ENCODE assay signal across 26 mouse cellular contexts in the genomic region with DNA sequence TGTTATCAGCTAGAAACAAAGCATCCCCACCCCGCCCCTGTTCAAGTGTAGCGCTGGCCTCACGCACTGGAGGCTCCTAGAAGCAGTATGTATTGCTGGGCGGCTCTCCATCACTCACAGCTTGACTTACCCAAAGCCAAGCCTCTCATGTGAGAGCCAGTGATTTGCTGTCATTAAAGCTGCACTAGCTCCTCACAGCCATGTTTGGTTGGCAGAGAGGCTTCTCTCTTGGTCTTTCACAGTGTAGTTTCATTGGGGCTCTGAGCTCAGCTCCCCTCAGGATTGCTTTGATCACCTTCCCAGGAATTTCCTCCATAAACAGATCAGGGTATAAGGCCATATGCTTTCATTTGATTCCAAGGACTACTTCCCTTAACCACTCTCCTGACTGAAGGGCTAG. TPM values are rescaled to one million over a fixed set of nuclear protein-coding genes. Genes with fewer than 3 reads are reported as not detected.
DNase-seq lines count a peak whose midpoint lies in the region; ATAC-seq and TF ChIP-seq lines count a peak whose summit lies in the region.
"Had no signal": no experiment of that assay in that cellular context is flagged by ENCODE, and none has a peak within 500 bp of the region (broad histone marks: within the 10 kb centered on the region; RNA-seq: fewer than 3 reads in every experiment).

No protein-coding gene starts in this region.

- peaks cover 17% of the 10 kb centered on the region for H3K36me3 ChIP-seq in forebrain, embryonic 16.5 days (ENCODE audit: control insufficient read depth, insufficient read depth)
- H3K36me3 ChIP-seq in forebrain, embryonic 11.5 days (ENCODE audit: control insufficient read depth, insufficient read depth, low read length): peaks cover 10% of the 10 kb centered on the region; the same call in 1 of the 2 replicates
- H3K36me3 ChIP-seq in lung, embryonic 14.5 days (ENCODE audit: insufficient read depth): peaks cover 75% of the 10 kb centered on the region
- peaks cover 71% of the 10 kb centered on the region for H3K36me3 ChIP-seq in limb, embryonic 15.5 days

- no peak for TF ChIP-seq POLR2A in brain, embryonic 14.5 days (IDR thresholded peaks at IDR 0.05; ENCODE audit: borderline replicate concordance, extremely low read depth, insufficient read depth, insufficient read length, poor library complexity, severe bottlenecking)

- no peak overlapping the region for H3K27ac ChIP-seq in forebrain, embryonic 16.5 days (ENCODE audit: low read length)
- H3K27ac ChIP-seq in forebrain, embryonic 11.5 days (ENCODE audit: low read depth, low read length): no peak overlapping the region
- H3K27ac ChIP-seq in lung, embryonic 14.5 days (ENCODE audit: low read depth): no peak overlapping the region
- peak overlapping the region; percentile 86 for H3K27ac ChIP-seq in limb, embryonic 15.5 days
- H3K27ac ChIP-seq: embryonic facial prominence, embryonic 13.5 days; hindbrain, embryonic 10.5 days; liver, embryonic 13.5 days; neural tube, embryonic 12.5 days had no signal

- H3K4me2 ChIP-seq in forebrain, embryonic 16.5 days (ENCODE audit: low read length): no peak overlapping the region
- H3K4me2 ChIP-seq in forebrain, embryonic 11.5 days (ENCODE audit: low read depth, low read length, severe bottlenecking): no peak overlapping the region
- H3K4me2 ChIP-seq in lung, embryonic 14.5 days: no peak overlapping the region
- H3K4me2 ChIP-seq in limb, embryonic 15.5 days: no peak overlapping the region
- H3K4me2 ChIP-seq: embryonic facial prominence, embryonic 13.5 days; heart, embryonic 11.5 days; liver, embryonic 13.5 days; neural tube, embryonic 12.5 days had no signal

- no peak overlapping the region for H3K4me3 ChIP-seq in forebrain, embryonic 16.5 days (replicated peaks; ENCODE audit: low read length)
- H3K4me3 ChIP-seq in forebrain, embryonic 11.5 days (ENCODE audit: low read depth, low read length): no peak overlapping the region
- no peak overlapping the region for H3K4me3 ChIP-seq in lung, embryonic 14.5 days (ENCODE audit: low read depth, low read length)
- H3K4me3 ChIP-seq in limb, embryonic 15.5 days: no peak overlapping the region
- H3K4me3 ChIP-seq: embryonic facial prominence, embryonic 13.5 days; hindbrain, embryonic 10.5 days; liver, embryonic 13.5 days; megakaryocyte, embryonic 14.5 days; neural tube, embryonic 12.5 days had no signal

- WGBS in forebrain, embryonic 16.5 days: 74% methylated on average over 4 of the region's 4 CpGs
- WGBS in forebrain, embryonic 11.5 days: 81% methylated on average over 4 of the region's 4 CpGs
- whole genome bisulfite sequencing in lung, embryonic 14.5 days: 69% methylated on average over 4 of the region's 4 CpGs
- 50% methylated on average over 4 of the region's 4 CpGs for WGBS in limb, embryonic 15.5 days

- no peaks in the 10 kb centered on the region for H3K27me3 ChIP-seq in forebrain, embryonic 16.5 days (replicated peaks; ENCODE audit: control insufficient read depth, insufficient read depth, low read length)
- H3K27me3 ChIP-seq in forebrain, embryonic 11.5 days (ENCODE audit: control insufficient read depth, insufficient read depth, low read length): no peaks in the 10 kb centered on the region
- H3K27me3 ChIP-seq in lung, embryonic 14.5 days (ENCODE audit: insufficient read depth, low read length): no peaks in the 10 kb centered on the region
- H3K27me3 ChIP-seq in limb, embryonic 15.5 days: no peaks in the 10 kb centered on the region
- H3K27me3 ChIP-seq: embryonic facial prominence, embryonic 13.5 days; liver, embryonic 13.5 days; megakaryocyte, embryonic 14.5 days; neural tube, embryonic 12.5 days had no signal

- H3K9me3 ChIP-seq in forebrain, embryonic 16.5 days (ENCODE audit: control insufficient read depth, low read length): no peaks in the 10 kb centered on the region
- no peaks in the 10 kb centered on the region for H3K9me3 ChIP-seq in forebrain, embryonic 11.5 days (ENCODE audit: control insufficient read depth, low read length)
- no peaks in the 10 kb centered on the region for H3K9me3 ChIP-seq in lung, embryonic 14.5 days (ENCODE audit: low read depth, low read length)
- H3K9me3 ChIP-seq in limb, embryonic 15.5 days: no peaks in the 10 kb centered on the region
- H3K9me3 ChIP-seq: embryonic facial prominence, embryonic 13.5 days; hindbrain, embryonic 10.5 days; liver, embryonic 13.5 days; megakaryocyte, embryonic 14.5 days; neural tube, embryonic 12.5 days had no signal

- ATAC-seq in forebrain, embryonic 16.5 days: peak; percentile 46; the same call in 1 of the 2 replicates
- no peak for ATAC-seq in forebrain, embryonic 11.5 days (replicated peaks; ENCODE audit: low FRiP score)
- ATAC-seq in lung, embryonic 14.5 days (ENCODE audit: insufficient read depth): peak; percentile 56
- peak; percentile 88 for ATAC-seq in limb, embryonic 15.5 days (ENCODE audit: insufficient number of reproducible peaks, low FRiP score, low TSS enrichment, low read depth)
- ATAC-seq: inflammation-experienced regulatory T-cells, adult 6 months had no signal

- no peak for DNase-seq in forebrain, embryonic 11.5 days (ENCODE audit: low spot score)
- DNase-seq in lung, embryonic 14.5 days: peak; percentile 37
- DNase-seq in lung, postnatal 25 days (ENCODE audit: low spot score): no peak
- peak; percentile 57 for DNase-seq in brain, embryonic 14.5 days (ENCODE audit: low read depth)
- no peak for DNase-seq in frontal cortex, postnatal 36 days (ENCODE audit: low spot score in 2 of 2)
- no peak for DNase-seq in right cerebral cortex, postnatal 36 days (ENCODE audit: low spot score in 2 of 2)
- DNase-seq: adrenal gland, postnatal 14 days; cerebellum, adult 9-10 months; gastrocnemius, postnatal 14 days; heart, adult 11 months; kidney, adult 18-20 months; left cerebral cortex, postnatal 4 days; liver, embryonic 13.5 days; lung, postnatal 36 days; midbrain, embryonic 14.5 days; right cerebral cortex, postnatal 14 days; spleen, adult 18-20 months; thymus, postnatal 14 days had no signal

- H3K4me1 ChIP-seq in forebrain, embryonic 16.5 days (replicated peaks; ENCODE audit: control insufficient read depth, insufficient read depth, low read length): peaks cover 8% of the 10 kb centered on the region
- no peaks in the 10 kb centered on the region for H3K4me1 ChIP-seq in forebrain, embryonic 11.5 days (replicated peaks; ENCODE audit: control insufficient read depth, insufficient read depth, low read length)
- no peaks in the 10 kb centered on the region for H3K4me1 ChIP-seq in lung, embryonic 14.5 days (ENCODE audit: insufficient read depth)
- peaks cover 44% of the 10 kb centered on the region for H3K4me1 ChIP-seq in limb, embryonic 15.5 days
- H3K4me1 ChIP-seq: neural tube, embryonic 12.5 days had no signal

- TF ChIP-seq CTCF in lung, embryonic 14.5 days (IDR thresholded peaks at IDR 0.05; ENCODE audit: low read depth): no peak
- TF ChIP-seq CTCF in brain, embryonic 14.5 days (IDR thresholded peaks at IDR 0.05; ENCODE audit: borderline replicate concordance, extremely low read depth, insufficient read depth, insufficient read length): no peak

- no peak overlapping the region for H3K9ac ChIP-seq in forebrain, embryonic 16.5 days (replicated peaks; ENCODE audit: low read depth, low read length)
- H3K9ac ChIP-seq in forebrain, embryonic 11.5 days (ENCODE audit: low read length): no peak overlapping the region
- H3K9ac ChIP-seq in lung, embryonic 14.5 days: no peak overlapping the region
- no peak overlapping the region for H3K9ac ChIP-seq in limb, embryonic 15.5 days
- H3K9ac ChIP-seq: embryonic facial prominence, embryonic 13.5 days; liver, embryonic 13.5 days; neural tube, embryonic 12.5 days had no signal

RNA-seq across cellular contexts. Expression of a gene that starts 6.5 kb away (rescaled TPM):
- polyA plus RNA-seq in forebrain, embryonic 16.5 days (2015; fragmentation: Nextera tagmentation; extraction: Ambion mirVana): 94.0 and 101 TPM in 2 replicates
- 109 and 113 TPM in 2 replicates for polyA plus RNA-seq in forebrain, embryonic 11.5 days (2014; fragmentation: Nextera tagmentation; extraction: Ambion mirVana)
- polyA plus RNA-seq in lung, embryonic 14.5 days (2014; fragmentation: Nextera tagmentation; extraction: Ambion mirVana): 120 and 127 TPM in 2 replicates
- polyA plus RNA-seq in brain, embryonic 14.5 days (2012; rRNA removed): 32.5 and 36.8 TPM in 2 replicates
- polyA plus RNA-seq in limb, embryonic 15.5 days (2015; fragmentation: Nextera tagmentation; extraction: Ambion mirVana): 101 and 107 TPM in 2 replicates

RNA-seq across cellular contexts. Expression of a gene that starts 14.3 kb away (rescaled TPM):
- 14.5 and 15.6 TPM in 2 replicates for polyA plus RNA-seq in forebrain, embryonic 16.5 days (2015; fragmentation: Nextera tagmentation; extraction: Ambion mirVana)
- 52.3 and 65.1 TPM in 2 replicates for polyA plus RNA-seq in forebrain, embryonic 11.5 days (2014; fragmentation: Nextera tagmentation; extraction: Ambion mirVana)
- 29.8 and 31.5 TPM in 2 replicates for polyA plus RNA-seq in lung, embryonic 14.5 days (2014; fragmentation: Nextera tagmentation; extraction: Ambion mirVana)
- 33.9 and 40.9 TPM in 2 replicates for polyA plus RNA-seq in brain, embryonic 14.5 days (2012; rRNA removed)
- polyA plus RNA-seq in limb, embryonic 15.5 days (2015; fragmentation: Nextera tagmentation; extraction: Ambion mirVana): 48.1 and 60.8 TPM in 2 replicates

Comparison
In these comparisons a context has a peak if more than half of its experiments do, and no peak if none do; other contexts are left out.
1. DNase-seq: peak in lung, embryonic 14.5 days (single experiment) and brain, embryonic 14.5 days (single experiment); none in forebrain, embryonic 11.5 days (single experiment), lung, postnatal 25 days (single experiment), frontal cortex, postnatal 36 days (0 of 2) and right cerebral cortex, postnatal 36 days (0 of 2).